ENCODE assay signal across 7 mouse cellular contexts in genomic region chrX:150956522-150957300, GRCm38 (mm10).
DNase-seq lines count a peak whose midpoint lies in the region; ATAC-seq and TF ChIP-seq lines count a peak whose summit lies in the region.

No protein-coding gene starts in this region.

- WGBS in embryonic facial prominence, embryonic 12.5 days: 22% methylated on average over 25 of the region's 25 CpGs
- 23% methylated on average over 25 of the region's 25 CpGs for WGBS in heart, adult 2 months
- WGBS in limb, embryonic 11.5 days: 25% methylated on average over 25 of the region's 25 CpGs
- 16% methylated on average over 25 of the region's 25 CpGs for WGBS in midbrain, embryonic 13.5 days

- H3K9me3 ChIP-seq in embryonic facial prominence, embryonic 12.5 days: no peaks in the 10 kb centered on the region
- no peaks in the 10 kb centered on the region for H3K9me3 ChIP-seq in limb, embryonic 11.5 days (ENCODE audit: control insufficient read depth, low read length)
- H3K9me3 ChIP-seq in midbrain, embryonic 13.5 days: no peaks in the 10 kb centered on the region

- H3K36me3 ChIP-seq in embryonic facial prominence, embryonic 12.5 days: no peaks in the 10 kb centered on the region
- no peaks in the 10 kb centered on the region for H3K36me3 ChIP-seq in heart, adult 2 months (ENCODE audit: control insufficient read depth, insufficient read depth, low read length)
- no peaks in the 10 kb centered on the region for H3K36me3 ChIP-seq in limb, embryonic 11.5 days (ENCODE audit: control insufficient read depth, insufficient read depth, low read length)
- H3K36me3 ChIP-seq in midbrain, embryonic 13.5 days: no peaks in the 10 kb centered on the region

- DNase-seq in adrenal gland, postnatal 4 days (ENCODE audit: low spot score in 2 of 2): peak; percentile 36 to 43
- peak; percentile 72 to 81 for DNase-seq in heart, adult 2 months
- DNase-seq in kidney, adult 18-20 months: peak; percentile 58
- peak; percentile 87 for DNase-seq in limb, embryonic 11.5 days (ENCODE audit: low spot score)
- peak; percentile 4 to 6 for DNase-seq in spleen, postnatal 14 days (ENCODE audit: low spot score in 2 of 2)

- no peaks in the 10 kb centered on the region for H3K79me2 ChIP-seq in heart, adult 2 months (replicated peaks; ENCODE audit: control insufficient read depth, insufficient read depth, low read length)

- no peak overlapping the region for H3K9ac ChIP-seq in embryonic facial prominence, embryonic 12.5 days
- no peak overlapping the region; the same call in 1 of the 2 replicates for H3K9ac ChIP-seq in heart, adult 2 months (ENCODE audit: low read depth, low read length)
- H3K9ac ChIP-seq in limb, embryonic 11.5 days (ENCODE audit: low read length): no peak overlapping the region
- no peak overlapping the region; the same call in 1 of the 2 replicates for H3K9ac ChIP-seq in midbrain, embryonic 13.5 days (replicated peaks)

- H3K4me1 ChIP-seq in embryonic facial prominence, embryonic 12.5 days: no peaks in the 10 kb centered on the region
- no peaks in the 10 kb centered on the region; the same call in 1 of the 2 replicates for H3K4me1 ChIP-seq in heart, adult 2 months (ENCODE audit: control insufficient read depth, insufficient read depth, low read length)
- no peaks in the 10 kb centered on the region for H3K4me1 ChIP-seq in limb, embryonic 11.5 days (ENCODE audit: control insufficient read depth, insufficient read depth, low read length)
- no peaks in the 10 kb centered on the region for H3K4me1 ChIP-seq in midbrain, embryonic 13.5 days (replicated peaks)

- no peaks in the 10 kb centered on the region for H3K27me3 ChIP-seq in embryonic facial prominence, embryonic 12.5 days
- no peaks in the 10 kb centered on the region for H3K27me3 ChIP-seq in heart, adult 2 months (ENCODE audit: control insufficient read depth, insufficient read depth, low read length)
- no peaks in the 10 kb centered on the region for H3K27me3 ChIP-seq in limb, embryonic 11.5 days (ENCODE audit: control insufficient read depth, insufficient read depth, low read length)
- no peaks in the 10 kb centered on the region; the same call in 1 of the 2 replicates for H3K27me3 ChIP-seq in midbrain, embryonic 13.5 days

- peak overlapping the region; percentile 16; the same call in 1 of the 2 replicates for H3K4me3 ChIP-seq in embryonic facial prominence, embryonic 12.5 days
- H3K4me3 ChIP-seq in heart, adult 2 months: no peak overlapping the region
- H3K4me3 ChIP-seq in limb, embryonic 11.5 days (ENCODE audit: low read depth, low read length): 0 out of 2 replicates have a peak overlapping the region, but pooled peaks have one; percentile 8
- H3K4me3 ChIP-seq in midbrain, embryonic 13.5 days (replicated peaks): peak overlapping the region; percentile 28

- no peak for TF ChIP-seq POLR2A in heart, adult 2 months (IDR thresholded peaks at IDR 0.05; ENCODE audit: insufficient read depth, low read depth, low read length)

- H3K4me2 ChIP-seq in embryonic facial prominence, embryonic 12.5 days (replicated peaks): peak overlapping the region; percentile 33
- peak overlapping the region; percentile 22; the same call in 1 of the 2 replicates for H3K4me2 ChIP-seq in limb, embryonic 11.5 days (ENCODE audit: low read depth, severe bottlenecking)
- peak overlapping the region; percentile 45 for H3K4me2 ChIP-seq in midbrain, embryonic 13.5 days (replicated peaks)

- peak; percentile 69 for TF ChIP-seq CTCF in heart, adult 2 months (IDR thresholded peaks at IDR 0.05)

- peak; percentile 95 for ATAC-seq in embryonic facial prominence, embryonic 12.5 days (ENCODE audit: insufficient number of reproducible peaks, insufficient read depth, low FRiP score, low TSS enrichment)
- peak; percentile 95 for ATAC-seq in limb, embryonic 11.5 days (ENCODE audit: insufficient number of reproducible peaks, low FRiP score, low TSS enrichment, low read depth)
- peak; percentile 98 for ATAC-seq in midbrain, embryonic 13.5 days

- TF ChIP-seq EP300 in heart, adult 2 months (IDR thresholded peaks at IDR 0.05; ENCODE audit: insufficient read depth, low read depth, low read length): 0 out of 2 replicates have a peak, but pooled peaks have one; percentile 25

- peak overlapping the region; percentile 58 for H3K27ac ChIP-seq in embryonic facial prominence, embryonic 12.5 days
- H3K27ac ChIP-seq in heart, adult 2 months: peak overlapping the region; percentile 55
- peak overlapping the region; percentile 47; the same call in 1 of the 2 replicates for H3K27ac ChIP-seq in limb, embryonic 11.5 days (replicated peaks; ENCODE audit: low read depth, low read length)
- H3K27ac ChIP-seq in midbrain, embryonic 13.5 days: peak overlapping the region; percentile 76

- intact Hi-C loops in heart, adult 2 months (cut with DNase I): loop anchor here (2.0 to 10.0 kb wide), 4 partner anchors 141 to 442 kb away; partner anchors contain the start of gene Tsr2

Comparison
In these comparisons a context has a peak if more than half of its experiments do, and no peak if none do; other contexts are left out.
1. DNase-seq: peak in every context shown above with its lines; median percentile 87 in limb, embryonic 11.5 days; 76 in heart, adult 2 months; 58 in kidney, adult 18-20 months; 40 in adrenal gland, postnatal 4 days; 5 in spleen, postnatal 14 days.